Mouse (Mus musculus) forebrain, embryonic 10.5 days (tissue): ENCODE results near the gene Ctcf. TPM values are rescaled to one million over a fixed set of nuclear protein-coding genes. Genes with fewer than 3 reads are reported as not detected.
"Not testable (repeated sequence)": the region's sequence is repeated elsewhere in the genome, so short reads cannot be mapped to it uniquely, and the experiment has no call there.

Experiments used
- DNase-seq: peaks from one replicate; pipeline ENCODE4 v3.0.0-alpha.2; 2017; ENCODE audit warnings: low spot score; ENCODE audit errors: extremely low spot score
- H3K27ac ChIP-seq: fragments of 300-500 bp; sonication (generic); 2 replicates; pipeline ENCODE4 v1.5.1; 2016; ENCODE audit warnings: mild to moderate bottlenecking
- H3K27me3 ChIP-seq: fragments of 300-500 bp; sonication (generic); 2 replicates; pipeline ENCODE4 v1.6.1; 2016; ENCODE audit warnings: mild to moderate bottlenecking; ENCODE audit not compliant: poor library complexity, severe bottlenecking
- H3K36me3 ChIP-seq: fragments of 300-500 bp; sonication (generic); replicated peaks from 2 replicates; pipeline ENCODE4 v1.6.1; 2016; ENCODE audit warnings: mild to moderate bottlenecking, moderate library complexity
- H3K4me1 ChIP-seq: fragments of 300-500 bp; sonication (generic); 2 replicates; pipeline ENCODE4 v1.6.1; 2016
- H3K4me3 ChIP-seq: fragments of 300-500 bp; sonication (generic); 2 replicates; pipeline ENCODE4 v1.5.1; 2016; ENCODE audit warnings: mild to moderate bottlenecking, moderate library complexity
- H3K9me3 ChIP-seq: fragments of 300-500 bp; sonication (generic); 2 replicates; pipeline ENCODE4 v1.6.1; 2016; ENCODE audit warnings: mild to moderate bottlenecking, moderate library complexity
- WGBS: fragments of 180-500 bp; shearing (Covaris S2); methylation state at CpG from one replicate; pipeline ENCODE4 v1.1.7; 2016; 5-methylcytosine and 5-hydroxymethylcytosine counted together
- polyA plus RNA-seq: library from polyadenylated mRNA; unstranded; fragments of >200 nt; fragmentation: Nextera tagmentation; extraction: Ambion mirVana; gene quantifications from 2 replicates; pipeline ENCODE4 v1.2.1, GENCODE M21; 2016

The Ctcf gene
- 146 and 150 TPM in 2 replicates for polyA plus RNA-seq

- H3K27me3 ChIP-seq = no peaks in the 10 kb centered on the region
Measured at GRCm38 (mm10) chr8:105636018-105636962, at the start of gene Ctcf. Gene Ctcf, plus strand, starts transcription at chr8:105636568.

DNA sequence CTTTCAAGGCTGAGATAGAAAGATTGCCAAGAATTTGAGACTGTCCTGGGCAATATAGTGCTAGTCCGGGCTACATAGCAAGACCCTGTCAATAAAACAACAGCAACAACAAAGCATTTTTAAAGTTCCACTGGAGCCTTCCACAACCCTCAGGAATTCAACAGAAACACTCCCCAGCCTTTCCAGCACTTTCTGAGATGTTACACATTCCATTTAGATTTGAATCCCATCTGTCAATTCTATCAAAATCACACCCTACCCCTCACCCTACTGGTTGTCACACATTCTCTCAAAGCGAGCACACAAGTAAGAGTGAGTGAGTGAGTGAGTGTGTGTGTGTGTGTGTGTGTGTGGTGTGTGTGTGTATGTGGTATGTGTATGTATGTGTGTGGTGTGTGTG, 43.9 kb upstream of the Ctcf start:
- Histone ChIP-seq H3K9me3 (no peaks in the 10 kb centered on the region), H3K4me3 (no peak overlapping the region), H3K27me3 (peaks cover 27% of the 10 kb centered on the region), H3K27ac (no peak overlapping the region), H3K36me3 (no peaks in the 10 kb centered on the region), H3K4me1 (peaks cover 20% of the 10 kb centered on the region)
- DNase-seq = no peak
- 89% methylated on average over 2 of the region's 2 CpGs for WGBS

More at GRCm38 (mm10) chr8:105636018-105636962, at the start of gene Ctcf:
- under 1% methylated on average over 124 of the region's 126 CpGs for WGBS
- peaks cover 16% of the 10 kb centered on the region for H3K36me3 ChIP-seq
- H3K27ac ChIP-seq = peak within 1 kb of the TSS; percentile 100
- peak within 1 kb of the TSS; percentile 94 for H3K4me3 ChIP-seq
- H3K9me3 ChIP-seq = no peaks in the 10 kb centered on the region
- peaks cover 32% of the 10 kb centered on the region for H3K4me1 ChIP-seq
- DNase-seq = peak; percentile 95

DNA sequence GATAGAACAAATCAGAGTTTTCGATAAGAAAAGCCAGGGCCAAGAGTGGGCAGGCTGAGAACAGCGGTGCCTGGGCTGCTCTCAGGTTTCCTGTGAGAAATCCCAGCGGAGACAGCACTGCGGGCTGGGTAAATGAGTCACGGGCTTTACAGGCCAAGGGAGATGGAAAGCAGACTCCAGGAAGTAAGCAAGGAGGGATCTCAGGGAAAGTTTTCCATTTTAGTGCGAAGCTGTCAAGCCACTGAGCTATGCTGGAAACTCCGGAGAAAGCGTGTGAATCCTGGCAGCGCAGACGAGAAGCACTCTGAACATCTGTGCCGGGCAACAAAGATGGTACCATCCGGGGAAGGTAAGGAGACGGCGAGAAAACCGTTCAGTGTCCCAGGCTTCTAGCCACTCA, 42.5 kb upstream of the Ctcf start:
- H3K4me1 ChIP-seq = peaks cover 20% of the 10 kb centered on the region
- DNase-seq = no peak
- H3K9me3 ChIP-seq = no peaks in the 10 kb centered on the region
- H3K27ac ChIP-seq = peak overlapping the region; percentile 36; the same call in 1 of the 2 replicates
- H3K4me3 ChIP-seq = peak overlapping the region; percentile 13
- WGBS = 37% methylated on average over 15 of the region's 15 CpGs
- H3K27me3 ChIP-seq = peaks cover 27% of the 10 kb centered on the region
- H3K36me3 ChIP-seq = no peaks in the 10 kb centered on the region

GRCm38 (mm10) chr8:105594451-105595242, 41.7 kb upstream of the Ctcf start:
- H3K36me3 ChIP-seq = no peaks in the 10 kb centered on the region
- H3K4me3 ChIP-seq = no peak overlapping the region
- peaks cover 20% of the 10 kb centered on the region for H3K4me1 ChIP-seq
- WGBS = 78% methylated on average over 18 of the region's 18 CpGs
- H3K27me3 ChIP-seq = peaks cover 27% of the 10 kb centered on the region
- H3K27ac ChIP-seq = no peak overlapping the region
- no peaks in the 10 kb centered on the region for H3K9me3 ChIP-seq
- DNase-seq = no peak

DNA sequence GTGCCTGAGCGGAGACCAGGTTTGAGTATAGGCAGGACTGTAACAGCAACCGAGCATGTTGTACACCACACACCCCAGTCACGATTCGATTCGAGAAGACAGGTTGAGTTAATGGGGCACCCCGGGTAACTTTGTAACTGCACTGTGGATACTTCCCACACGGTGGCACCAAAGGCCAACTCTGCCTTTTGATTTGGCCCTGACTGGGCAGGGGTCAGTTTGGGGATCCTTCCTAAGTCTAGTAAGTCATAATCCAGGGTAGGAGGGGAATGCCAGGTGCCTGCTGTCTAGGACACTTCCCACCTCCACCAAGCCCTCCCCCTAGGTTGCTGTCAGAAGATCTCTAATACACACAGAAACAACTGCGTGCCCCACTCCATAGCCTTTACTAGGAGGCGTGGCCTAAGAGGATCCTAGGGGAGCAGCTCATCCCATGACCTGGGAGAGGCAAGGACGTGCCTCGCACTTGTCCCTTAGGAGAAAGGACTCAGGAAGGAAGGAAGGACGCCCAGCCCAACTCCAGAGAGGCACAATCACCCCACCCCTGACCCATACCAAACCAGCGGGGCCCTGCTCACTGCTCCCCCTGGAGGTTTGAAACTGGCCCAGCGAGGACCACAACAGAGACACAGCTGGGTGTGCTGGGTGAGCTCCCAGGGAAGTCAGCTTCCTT, 39.9 kb upstream of the Ctcf start:
- H3K9me3 ChIP-seq = no peaks in the 10 kb centered on the region
- H3K4me1 ChIP-seq = peaks cover 20% of the 10 kb centered on the region
- no peaks in the 10 kb centered on the region for H3K36me3 ChIP-seq
- DNase-seq = peak; percentile 51
- 3% methylated on average over 14 of the region's 14 CpGs for WGBS
- H3K27me3 ChIP-seq = peaks cover 27% of the 10 kb centered on the region
- no peak overlapping the region for H3K27ac ChIP-seq
- H3K4me3 ChIP-seq = peak overlapping the region; percentile 30

DNA sequence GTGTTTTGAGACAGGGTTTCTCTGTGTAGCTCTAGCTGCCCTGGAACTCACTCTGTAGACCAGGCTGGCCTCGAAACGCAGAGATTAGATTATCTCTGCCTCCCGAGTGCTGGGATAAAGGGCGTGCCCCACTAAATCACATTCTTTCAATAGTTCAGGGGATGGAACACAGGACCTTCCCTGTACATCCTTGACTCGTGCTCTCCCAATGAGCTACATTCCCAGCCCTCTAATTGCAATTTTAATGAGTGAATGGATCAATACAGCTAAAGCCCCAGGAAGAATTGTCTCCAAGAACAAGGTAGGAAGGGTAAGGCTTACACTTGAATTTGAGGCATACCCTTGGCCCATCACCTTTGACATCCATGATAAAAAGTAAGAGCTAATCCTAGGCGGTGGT, 37.6 kb upstream of the Ctcf start:
- no peaks in the 10 kb centered on the region for H3K9me3 ChIP-seq
- no peak overlapping the region for H3K4me3 ChIP-seq
- 80% methylated on average over 6 of the region's 6 CpGs for WGBS
- peaks cover 35% of the 10 kb centered on the region for H3K27me3 ChIP-seq
- peaks cover 17% of the 10 kb centered on the region for H3K4me1 ChIP-seq
- H3K27ac ChIP-seq = no peak overlapping the region
- no peaks in the 10 kb centered on the region for H3K36me3 ChIP-seq
- no peak for DNase-seq

DNA sequence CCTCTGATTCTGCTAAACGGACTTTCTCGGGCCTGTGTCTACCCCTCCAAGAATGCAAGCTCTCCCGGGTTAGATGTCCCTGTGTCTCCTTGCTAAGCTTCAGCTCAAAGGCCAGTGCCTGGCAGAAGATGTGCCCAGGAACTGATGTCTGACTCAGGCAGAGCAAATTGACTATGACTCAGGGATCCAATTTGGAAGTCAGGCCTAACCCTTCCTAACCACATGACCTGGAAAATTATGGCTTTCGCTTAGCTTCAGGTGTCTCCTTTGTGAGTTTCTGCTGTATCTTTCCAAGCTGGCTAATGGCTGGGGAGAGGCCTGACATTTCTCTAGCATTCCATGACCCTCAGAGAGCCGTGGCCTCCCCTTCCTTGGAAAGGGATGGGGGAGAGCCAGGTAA, 35.1 kb upstream of the Ctcf start:
- peaks cover 29% of the 10 kb centered on the region for H3K4me1 ChIP-seq
- H3K27me3 ChIP-seq = peaks cover 15% of the 10 kb centered on the region
- no peaks in the 10 kb centered on the region for H3K36me3 ChIP-seq
- no peaks in the 10 kb centered on the region for H3K9me3 ChIP-seq
- WGBS = 76% methylated on average over 5 of the region's 5 CpGs
- no peak for DNase-seq
- H3K27ac ChIP-seq = no peak overlapping the region
- no peak overlapping the region for H3K4me3 ChIP-seq

DNA sequence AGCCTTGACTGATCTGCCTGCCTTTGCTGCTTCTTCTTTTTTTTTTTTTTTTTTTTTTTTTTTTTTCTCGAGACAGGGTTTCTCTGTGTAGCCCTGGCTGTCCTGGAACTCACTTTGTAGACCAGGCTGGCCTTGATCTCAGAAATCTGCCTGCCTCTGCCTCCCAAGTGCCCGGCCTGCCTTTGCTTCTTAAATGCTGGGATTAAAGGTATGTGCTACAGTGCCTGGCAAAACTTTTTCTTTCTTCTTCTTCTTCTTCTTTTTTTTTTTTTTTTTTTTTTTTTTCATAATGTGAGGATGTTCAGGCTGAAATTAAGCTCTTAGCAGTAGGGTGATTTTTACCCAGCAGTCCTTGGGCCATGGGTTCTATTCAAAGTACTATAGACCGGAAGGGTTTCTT, 33.8 kb upstream of the Ctcf start:
- H3K27ac ChIP-seq, DNase-seq, H3K4me3 ChIP-seq, H3K9me3 ChIP-seq, H3K36me3 ChIP-seq: not testable (repeated sequence)
- Histone ChIP-seq H3K27me3 (peaks cover 15% of the 10 kb centered on the region), H3K4me1 (peaks cover 34% of the 10 kb centered on the region)
- WGBS = 91% methylated on average over 2 of the region's 3 CpGs

GRCm38 (mm10) chr8:105604804-105605381, 31.5 kb upstream of the Ctcf start, which contains the start of gene Ripor1:
Gene Ripor1, plus strand, starts transcription at chr8:105605255.
- peak; percentile 80 for DNase-seq
- Histone ChIP-seq H3K27me3 (peaks cover 15% of the 10 kb centered on the region), H3K36me3 (no peaks in the 10 kb centered on the region), H3K4me3 (peak within 1 kb of the TSS; percentile 88), H3K27ac (peak within 1 kb of the TSS; percentile 88), H3K9me3 (no peaks in the 10 kb centered on the region), H3K4me1 (peaks cover 38% of the 10 kb centered on the region)
- WGBS = 2% methylated on average over 42 of the region's 42 CpGs

DNA sequence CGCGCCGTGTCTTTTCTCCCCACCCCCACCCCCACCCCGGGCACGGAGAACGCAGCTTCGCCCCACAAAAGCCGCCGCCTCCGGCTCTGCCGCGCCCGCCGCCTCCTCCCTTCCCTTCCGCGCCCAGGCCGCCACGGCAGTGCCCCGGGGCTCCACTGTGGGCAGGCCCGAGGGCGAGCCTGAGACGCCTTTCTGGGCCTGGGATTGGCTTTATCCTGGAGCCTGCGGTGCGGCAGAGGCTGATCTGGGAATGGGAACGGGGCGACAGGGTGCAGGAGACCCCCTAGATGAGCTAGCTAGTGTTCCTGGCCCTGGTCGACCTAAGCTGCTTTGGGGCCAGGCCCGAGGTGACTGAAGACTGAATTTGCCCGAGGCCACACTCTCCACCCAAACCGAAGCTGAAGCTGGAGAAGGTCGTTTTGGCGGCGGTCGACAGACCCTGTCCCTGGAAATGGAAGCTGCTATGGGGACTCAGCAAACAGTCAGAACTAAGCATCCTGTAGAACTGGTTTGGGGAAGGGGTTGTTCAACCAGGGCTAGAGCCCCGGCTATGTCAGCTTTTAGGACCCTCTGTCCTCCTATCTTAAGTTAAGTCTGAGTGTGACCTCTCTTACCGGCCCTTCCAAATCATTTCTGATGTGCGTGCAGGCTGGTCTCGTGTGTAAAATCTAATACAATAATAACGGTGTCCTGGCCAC, 30.7 kb upstream of the Ctcf start:
- H3K9me3 ChIP-seq = no peaks in the 10 kb centered on the region
- H3K4me3 ChIP-seq = peak overlapping the region; percentile 88
- H3K36me3 ChIP-seq = no peaks in the 10 kb centered on the region
- WGBS = 2% methylated on average over 36 of the region's 39 CpGs
- DNase-seq = no peak
- H3K27me3 ChIP-seq = peaks cover 15% of the 10 kb centered on the region
- H3K4me1 ChIP-seq = peaks cover 38% of the 10 kb centered on the region
- H3K27ac ChIP-seq = peak overlapping the region; percentile 88

- Histone ChIP-seq H3K4me1 (peaks cover 38% of the 10 kb centered on the region), H3K27ac (peak overlapping the region; percentile 88), H3K36me3 (no peaks in the 10 kb centered on the region), H3K27me3 (peaks cover 19% of the 10 kb centered on the region), H3K9me3 (no peaks in the 10 kb centered on the region), H3K4me3 (peak overlapping the region; percentile 88)
- 1% methylated on average over 30 of the region's 30 CpGs for WGBS
- peak; percentile 84 for DNase-seq
Measured at GRCm38 (mm10) chr8:105606189-105607023, 30.0 kb upstream of the Ctcf start.
